Mouse (Mus musculus) liver, adult 2 months (tissue): ENCODE measurements around the gene Ppme1. TPM values are rescaled to one million over a fixed set of nuclear protein-coding genes. Genes with fewer than 3 reads are reported as not detected.

ENCODE experiments used
- DNase-seq: peaks from one replicate; pipeline ENCODE4 v3.0.0-alpha.2; 2011; ENCODE audit warnings: low read depth, low spot score; ENCODE audit errors: extremely low read depth
- H3K27ac ChIP-seq: fragments of 200-500 bp; replicated peaks from 2 replicates; pipeline ENCODE4 v1.5.1; 2012; ENCODE audit warnings: low read depth, mild to moderate bottlenecking, control low read depth, inconsistent platforms, low read length; ENCODE audit not compliant: insufficient read depth
- H3K27me3 ChIP-seq: fragments of 200-500 bp; 2 replicates; pipeline ENCODE4 v1.6.1; 2012; ENCODE audit warnings: mild to moderate bottlenecking, moderate library complexity, low read length, inconsistent platforms; ENCODE audit not compliant: control insufficient read depth, insufficient read depth
- H3K36me3 ChIP-seq: fragments of 200-500 bp; 2 replicates; pipeline ENCODE4 v1.6.1; 2012; ENCODE audit warnings: low read length, inconsistent platforms; ENCODE audit not compliant: control insufficient read depth, insufficient read depth
- H3K4me1 ChIP-seq: fragments of 200-500 bp; 2 replicates; pipeline ENCODE4 v1.6.1; 2011; ENCODE audit warnings: low read length; ENCODE audit not compliant: control insufficient read depth, insufficient read depth
- H3K4me3 ChIP-seq: fragments of 200-500 bp; 2 replicates; pipeline ENCODE4 v1.5.1; 2011; ENCODE audit warnings: low read depth, mild to moderate bottlenecking, control low read depth, low read length, moderate library complexity; ENCODE audit not compliant: insufficient read depth
- H3K79me2 ChIP-seq: fragments of 200-500 bp; 2 replicates; pipeline ENCODE4 v1.6.1; 2012; ENCODE audit warnings: inconsistent platforms, mild to moderate bottlenecking, low read length, moderate library complexity; ENCODE audit not compliant: control insufficient read depth, insufficient read depth
- H3K9ac ChIP-seq: fragments of 200-500 bp; 2 replicates; pipeline ENCODE4 v1.6.1; 2012; ENCODE audit warnings: low read depth, mild to moderate bottlenecking, control low read depth, inconsistent platforms, low read length
- CTCF ChIP-seq: fragments of 200-500 bp; IDR thresholded peaks from 2 replicates; pipeline ENCODE4 v1.5.1; 2011; ENCODE audit warnings: low read depth, low read length, control low read depth
- POLR2A ChIP-seq: fragments of 200-500 bp; IDR thresholded peaks from 2 replicates; pipeline ENCODE4 v1.6.1; 2011; ENCODE audit warnings: low read length, control low read depth; ENCODE audit not compliant: insufficient read depth; ENCODE audit errors: extremely low read depth
- whole genome bisulfite sequencing: fragments of 180-500 bp; shearing (Covaris S2); methylation state at CpG from one replicate; pipeline ENCODE4 v1.1.7; 2018; 5-methylcytosine and 5-hydroxymethylcytosine counted together
- polyA plus RNA-seq: library from polyadenylated mRNA; depleted of rRNA; stranded (reverse); fragments of >200 nt; gene quantifications from 2 replicates; pipeline ENCODE4 v1.2.3, GENCODE M21; 2012
- total RNA-seq: library from RNA; depleted of rRNA; stranded (reverse); fragments of >200 nt; gene quantifications from 2 replicates; pipeline ENCODE4 v1.2.3, GENCODE M21; 2014

Ppme1 gene
- total and polyA plus RNA-seq, 2 experiments: 9.8 to 59.1 TPM

DNA sequence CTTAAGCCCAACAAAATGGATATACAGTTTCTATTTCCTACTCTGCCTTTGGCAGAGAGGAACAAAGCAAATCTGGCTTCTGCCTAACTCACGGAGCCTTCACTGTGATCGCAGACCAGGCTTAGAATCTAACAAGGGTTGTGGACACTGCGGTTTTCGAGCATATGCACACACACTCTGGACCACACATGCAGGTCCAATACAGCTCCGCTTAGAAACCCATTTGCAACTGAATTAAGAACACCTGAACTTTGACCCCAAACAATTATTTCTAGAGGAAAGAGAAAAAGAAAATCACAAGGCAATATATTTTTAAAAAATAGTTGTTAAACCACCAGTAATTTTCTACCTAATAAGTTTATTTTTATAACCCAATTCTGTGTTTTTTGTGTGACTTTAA, 15.8 kb downstream of the Ppme1 start:
- no peak for TF ChIP-seq POLR2A
- TF ChIP-seq CTCF: no peak
- peak overlapping the region; percentile 26; the same call in 1 of the 2 replicates for H3K27ac ChIP-seq
- 22% methylated on average over 5 of the region's 5 CpGs for WGBS
- H3K4me1 ChIP-seq: peaks cover 3% of the 10 kb centered on the region; the same call in 1 of the 2 replicates
- DNase-seq: peak; percentile 57
- no peaks in the 10 kb centered on the region; the same call in 1 of the 2 replicates for H3K79me2 ChIP-seq
- no peaks in the 10 kb centered on the region for H3K27me3 ChIP-seq
- no peak overlapping the region; the same call in 1 of the 2 replicates for H3K9ac ChIP-seq
- H3K4me3 ChIP-seq: no peak overlapping the region; the same call in 1 of the 2 replicates
- peaks cover 10% of the 10 kb centered on the region for H3K36me3 ChIP-seq

DNA sequence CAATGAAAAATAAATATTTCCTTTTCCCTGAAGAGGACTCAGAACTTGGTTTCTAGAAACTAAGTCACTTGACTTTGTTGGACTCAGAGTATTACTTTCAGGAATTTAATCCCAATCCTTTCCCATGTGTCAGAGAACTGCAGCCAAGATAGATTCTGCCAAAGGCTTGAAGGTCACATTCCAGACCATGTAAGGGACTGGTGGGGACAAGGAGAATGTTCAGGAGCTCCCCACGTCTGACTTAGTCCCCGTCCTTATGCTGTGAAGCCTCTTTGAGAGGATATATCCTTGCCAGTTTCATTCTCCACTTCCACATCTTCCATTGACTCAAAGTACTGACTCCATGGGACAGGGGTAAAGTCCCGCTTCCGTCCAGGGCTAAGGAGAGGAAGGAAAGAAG, 17.1 kb downstream of the Ppme1 start:
- no peak overlapping the region for H3K9ac ChIP-seq
- no peaks in the 10 kb centered on the region for H3K27me3 ChIP-seq
- H3K27ac ChIP-seq: no peak overlapping the region
- no peak overlapping the region for H3K4me3 ChIP-seq
- 76% methylated on average over 4 of the region's 4 CpGs for WGBS
- peaks cover 11% of the 10 kb centered on the region for H3K36me3 ChIP-seq
- DNase-seq: peak; percentile 41
- TF ChIP-seq CTCF (no peak), POLR2A (no peak)
- peaks cover 3% of the 10 kb centered on the region; the same call in 1 of the 2 replicates for H3K4me1 ChIP-seq
- H3K79me2 ChIP-seq: no peaks in the 10 kb centered on the region; the same call in 1 of the 2 replicates

DNA sequence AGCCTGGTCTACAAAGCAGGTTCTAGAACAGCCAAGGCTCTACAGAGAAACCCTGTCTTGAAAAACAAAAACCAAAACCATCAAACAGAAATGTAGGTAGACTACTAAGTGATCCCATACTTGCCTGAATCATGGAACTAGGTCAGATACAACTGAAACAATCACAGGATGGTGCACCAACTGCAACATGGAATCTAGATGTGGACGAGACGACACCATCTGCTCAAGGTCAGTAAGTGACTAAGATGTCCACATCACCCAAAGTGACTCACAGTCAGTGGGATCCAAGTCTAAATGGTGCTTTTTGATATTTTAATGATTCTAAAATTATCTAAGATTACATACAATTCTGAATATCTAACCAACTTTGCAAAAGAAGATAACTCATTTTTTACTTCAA, 36.2 kb downstream of the Ppme1 start:
- Histone ChIP-seq H3K36me3 (peaks cover 73% of the 10 kb centered on the region), H3K27ac (no peak overlapping the region), H3K79me2 (no peaks in the 10 kb centered on the region), H3K9ac (no peak overlapping the region), H3K4me1 (no peaks in the 10 kb centered on the region), H3K27me3 (no peaks in the 10 kb centered on the region), H3K4me3 (no peak overlapping the region)
- TF ChIP-seq CTCF (no peak), POLR2A (no peak)
- WGBS: 84% methylated on average over 2 of the region's 2 CpGs
- no peak for DNase-seq

DNA sequence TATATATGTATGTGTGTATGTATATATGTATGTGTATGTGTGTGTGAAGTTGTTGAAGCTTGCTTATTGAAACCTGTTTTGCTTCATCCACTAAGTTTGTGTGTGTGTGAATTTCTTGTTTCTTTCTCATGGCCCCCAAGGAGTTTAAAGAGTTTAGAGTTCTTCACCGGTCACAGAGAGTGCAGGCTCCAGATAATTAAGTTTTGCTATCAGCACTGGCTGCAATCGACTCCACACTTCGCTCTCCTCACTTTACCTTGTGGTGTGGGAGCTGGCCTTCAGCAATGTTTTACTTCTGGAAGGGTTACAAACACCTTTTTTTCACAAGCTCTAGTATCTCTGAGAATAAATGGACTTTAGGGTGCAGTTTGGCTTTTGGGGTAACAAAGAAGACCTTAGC, 40.8 kb downstream of the Ppme1 start:
- no peaks in the 10 kb centered on the region for H3K27me3 ChIP-seq
- whole genome bisulfite sequencing: 93% methylated on average over 3 of the region's 3 CpGs
- H3K4me3 ChIP-seq: no peak overlapping the region
- no peak overlapping the region for H3K27ac ChIP-seq
- no peaks in the 10 kb centered on the region for H3K4me1 ChIP-seq
- H3K9ac ChIP-seq: no peak overlapping the region
- H3K36me3 ChIP-seq: peaks cover 52% of the 10 kb centered on the region
- DNase-seq: no peak
- H3K79me2 ChIP-seq: no peaks in the 10 kb centered on the region
- TF ChIP-seq CTCF (no peak), POLR2A (no peak)

DNA sequence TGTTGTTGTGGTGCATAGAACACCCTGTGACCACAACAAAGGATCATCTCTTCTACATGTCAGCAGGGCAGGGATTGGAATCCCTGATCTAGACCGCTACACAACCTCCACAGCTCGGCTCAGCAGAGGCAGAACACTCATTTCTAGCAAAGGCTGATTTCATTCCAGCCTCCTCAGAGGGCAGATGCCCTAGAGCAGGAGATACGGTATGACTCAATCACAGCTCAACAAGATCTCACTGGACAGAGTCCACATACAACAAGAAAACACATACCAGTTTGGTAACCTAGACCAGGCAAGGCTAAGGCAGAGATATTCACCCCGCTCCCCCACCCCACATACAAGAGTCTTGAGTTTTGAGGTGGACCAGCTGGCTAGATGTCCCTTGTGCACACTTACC, 43.5 kb downstream of the Ppme1 start:
- no peak for TF ChIP-seq CTCF
- WGBS: 89% methylated on average over 4 of the region's 4 CpGs
- H3K9ac ChIP-seq: no peak overlapping the region
- no peak overlapping the region for H3K4me3 ChIP-seq
- H3K79me2 ChIP-seq: no peaks in the 10 kb centered on the region
- no peaks in the 10 kb centered on the region for H3K27me3 ChIP-seq
- H3K4me1 ChIP-seq: no peaks in the 10 kb centered on the region
- peaks cover 33% of the 10 kb centered on the region for H3K36me3 ChIP-seq
- no peak overlapping the region for H3K27ac ChIP-seq
- DNase-seq: no peak

DNA sequence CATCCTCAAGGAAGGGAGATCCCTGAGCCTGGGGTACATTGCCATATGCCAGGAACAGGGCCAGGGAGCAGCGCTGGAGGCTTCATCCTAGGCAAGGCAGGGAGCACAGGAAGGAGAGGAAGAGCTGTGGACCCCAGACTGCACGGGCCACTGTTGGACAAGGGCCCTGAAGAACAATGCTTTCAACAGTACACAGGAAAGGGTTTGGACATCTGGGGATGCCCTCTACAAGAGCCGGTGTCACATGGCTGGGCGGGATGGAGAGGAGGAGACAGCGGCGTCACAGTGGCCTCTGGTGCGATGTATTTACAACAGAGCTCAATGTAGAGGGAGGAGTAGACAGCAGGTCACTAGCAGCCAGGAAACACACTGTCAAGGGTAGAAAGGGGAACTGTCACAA, 44.6 kb downstream of the Ppme1 start:
- no peak for DNase-seq
- peaks cover 28% of the 10 kb centered on the region for H3K36me3 ChIP-seq
- WGBS: 88% methylated on average over 7 of the region's 7 CpGs

More for the DNA sequence above, 44.6 kb downstream of the Ppme1 start:
- Histone ChIP-seq H3K9ac (no peak overlapping the region), H3K4me3 (no peak overlapping the region), H3K4me1 (no peaks in the 10 kb centered on the region), H3K27ac (no peak overlapping the region), H3K27me3 (no peaks in the 10 kb centered on the region), H3K79me2 (no peaks in the 10 kb centered on the region)
- TF ChIP-seq POLR2A (no peak), CTCF (no peak)
